Mouse (Mus musculus): ENCODE data around the gene Dysf. TPM values are rescaled to one million over a fixed set of nuclear protein-coding genes. Genes with fewer than 3 reads are reported as not detected.
"Not testable (repeated sequence)": the region's sequence is repeated elsewhere in the genome, so short reads cannot be mapped to it uniquely, and the experiment has no call there.

The Dysf gene
- polyA plus RNA-seq, 1 experiment from 2014 or later: 5.4 TPM

DNA sequence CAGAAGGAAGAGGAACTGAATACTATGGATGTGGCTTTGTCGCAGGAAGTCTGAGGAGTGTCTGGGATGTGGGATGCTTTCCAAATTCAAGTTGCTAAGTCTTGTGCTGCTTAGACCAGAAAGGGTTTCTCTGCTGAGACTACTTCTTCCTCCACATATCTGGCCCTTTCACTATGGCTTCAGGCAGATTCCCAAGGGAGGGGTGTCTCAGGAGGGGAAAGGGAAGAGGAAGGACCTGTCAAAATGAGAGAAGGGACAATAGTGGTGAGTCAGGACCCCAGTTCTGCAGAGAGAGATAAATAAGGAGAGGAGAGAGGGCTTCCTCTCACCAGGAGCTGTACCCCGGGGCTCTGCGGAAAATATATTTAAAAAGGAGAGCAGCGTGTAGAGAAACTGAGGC lies 11.6 kb downstream of the Dysf start:
- H3K4me3 ChIP-seq: no peak overlapping the region
- peaks cover 39% of the 10 kb centered on the region for H3K27me3 ChIP-seq (ENCODE audit: insufficient read depth, poor library complexity, severe bottlenecking)
- WGBS: 78% methylated on average over 4 of the region's 4 CpGs
- peaks cover 11% of the 10 kb centered on the region for H3K4me1 ChIP-seq (replicated peaks)
- no peak for DNase-seq (ENCODE audit: low spot score)
- H3K9me3 ChIP-seq: no peaks in the 10 kb centered on the region
- no peak overlapping the region for H3K27ac ChIP-seq
- H3K36me3 ChIP-seq: no peaks in the 10 kb centered on the region

DNA sequence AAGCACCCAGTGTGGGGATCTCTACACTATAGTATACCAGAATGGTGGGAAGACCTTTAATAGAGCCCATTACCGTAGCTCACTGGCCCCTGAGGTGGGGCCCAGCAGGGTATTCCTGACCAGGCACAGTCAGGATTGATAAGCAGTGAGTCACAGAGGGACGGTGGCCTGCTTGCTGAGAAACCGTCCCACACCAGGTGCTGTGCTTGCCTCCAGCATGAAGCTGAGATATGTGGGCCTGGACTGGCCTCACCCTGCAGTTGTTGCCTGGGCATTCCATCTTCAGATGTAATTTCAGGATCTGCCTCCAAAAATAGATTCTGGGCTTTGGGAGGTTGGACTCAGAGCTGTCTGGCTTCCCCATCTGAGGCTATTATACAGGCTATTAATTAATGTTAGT lies 13.6 kb downstream of the Dysf start:
- H3K9me3 ChIP-seq: no peaks in the 10 kb centered on the region
- no peak for DNase-seq (ENCODE audit: low spot score)
- peaks cover 39% of the 10 kb centered on the region for H3K27me3 ChIP-seq (ENCODE audit: insufficient read depth, poor library complexity, severe bottlenecking)
- WGBS: 78% methylated on average over 3 of the region's 3 CpGs
- H3K4me1 ChIP-seq (replicated peaks): peaks cover 11% of the 10 kb centered on the region
- H3K27ac ChIP-seq: no peak overlapping the region
- H3K4me3 ChIP-seq: no peak overlapping the region
- no peaks in the 10 kb centered on the region for H3K36me3 ChIP-seq

DNA sequence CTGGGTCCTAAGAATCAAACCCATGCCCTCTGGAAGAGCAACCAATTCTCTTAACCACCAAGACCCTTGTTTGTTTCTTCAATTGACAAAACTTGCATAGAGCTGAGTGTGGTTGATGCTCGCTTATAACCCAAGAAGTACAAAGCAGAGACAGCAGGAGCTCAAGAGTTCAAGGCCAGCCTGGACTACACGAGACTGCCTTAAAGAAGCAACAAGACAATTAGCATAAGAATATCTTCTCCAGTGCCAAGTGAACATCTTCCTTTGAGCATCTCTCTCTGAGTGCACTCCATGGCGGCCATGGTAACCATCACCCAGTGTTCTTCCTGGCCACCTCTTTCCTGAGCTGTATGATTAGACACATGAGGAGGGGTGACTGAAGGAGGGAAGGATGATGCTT lies 17.2 kb downstream of the Dysf start:
- Histone ChIP-seq H3K4me3 (no peak overlapping the region), H3K27me3 (ENCODE audit: insufficient read depth, poor library complexity, severe bottlenecking) (peaks cover 9% of the 10 kb centered on the region), H3K27ac (no peak overlapping the region), H3K36me3 (no peaks in the 10 kb centered on the region), H3K4me1 (replicated peaks) (no peaks in the 10 kb centered on the region), H3K9me3 (no peaks in the 10 kb centered on the region)
- DNase-seq (ENCODE audit: low spot score): no peak
- WGBS: 72% methylated on average over 3 of the region's 3 CpGs

DNA sequence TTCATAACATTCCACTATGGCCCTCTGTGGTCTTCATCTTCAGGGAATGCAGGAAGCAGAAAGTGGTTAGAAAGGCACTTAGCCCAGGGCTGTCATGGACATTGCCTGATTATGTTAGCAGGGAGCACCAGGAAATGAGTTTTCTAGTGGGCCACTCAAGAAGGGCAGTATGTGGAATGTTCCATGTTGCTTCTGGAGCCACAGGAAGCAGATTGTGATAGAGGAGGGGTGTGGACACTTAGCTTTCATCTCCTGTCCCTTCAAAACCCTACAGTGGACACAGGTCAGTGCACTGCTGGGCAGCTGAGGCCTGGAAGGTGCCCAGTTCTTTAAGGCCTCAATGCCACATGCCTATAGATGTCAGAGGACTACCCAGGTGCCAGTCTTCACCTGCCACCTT lies 20.4 kb downstream of the Dysf start:
- H3K27me3 ChIP-seq (ENCODE audit: insufficient read depth, poor library complexity, severe bottlenecking): no peaks in the 10 kb centered on the region
- H3K27ac ChIP-seq: no peak overlapping the region
- H3K36me3 ChIP-seq: no peaks in the 10 kb centered on the region
- no peak for DNase-seq (ENCODE audit: low spot score)
- H3K4me3 ChIP-seq: no peak overlapping the region
- H3K9me3 ChIP-seq: no peaks in the 10 kb centered on the region
- H3K4me1 ChIP-seq (replicated peaks): no peaks in the 10 kb centered on the region

DNA sequence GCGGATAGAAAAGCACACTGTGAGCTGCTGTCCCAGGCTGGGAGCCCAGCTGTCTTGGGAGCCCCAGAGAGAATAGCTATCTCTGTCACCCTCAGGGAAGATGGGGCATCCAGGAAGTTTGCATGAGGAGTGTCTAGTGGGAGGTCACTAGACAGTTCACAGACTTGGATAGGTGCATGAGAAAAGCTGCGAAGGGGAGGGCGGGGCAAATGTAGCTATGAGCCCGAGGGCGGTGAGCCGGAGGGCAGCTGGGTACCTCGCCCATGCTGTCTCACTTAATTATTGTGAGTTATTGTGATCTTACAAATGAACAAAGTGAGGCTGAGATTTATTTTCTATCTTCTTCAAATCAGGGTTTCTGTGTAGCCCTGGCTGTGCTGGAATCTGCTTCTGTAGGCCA lies 21.4 kb downstream of the Dysf start:
- DNase-seq (ENCODE audit: low spot score): no peak
- Histone ChIP-seq H3K9me3 (no peaks in the 10 kb centered on the region), H3K27me3 (ENCODE audit: insufficient read depth, poor library complexity, severe bottlenecking) (no peaks in the 10 kb centered on the region), H3K36me3 (no peaks in the 10 kb centered on the region), H3K27ac (no peak overlapping the region), H3K4me1 (replicated peaks) (no peaks in the 10 kb centered on the region), H3K4me3 (no peak overlapping the region)
- WGBS: 94% methylated on average over 7 of the region's 7 CpGs

DNA sequence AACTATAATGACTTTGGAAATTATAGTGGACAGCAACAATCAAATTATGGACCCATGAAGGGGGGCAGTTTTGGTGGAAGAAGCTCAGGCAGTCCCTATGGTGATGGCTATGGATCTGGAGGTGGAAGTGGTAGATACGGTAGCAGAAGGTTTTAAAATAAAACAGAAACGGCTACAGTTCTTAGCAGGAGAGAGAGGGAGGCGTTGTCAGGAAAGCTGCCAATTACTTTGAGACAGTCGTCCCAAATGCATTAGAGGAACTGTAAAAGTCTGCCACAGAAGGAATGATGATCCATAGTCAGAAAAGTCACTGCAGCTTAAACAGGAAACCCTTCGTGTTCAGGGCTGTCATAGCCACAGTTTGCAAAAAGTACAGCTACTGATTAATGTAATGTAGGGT lies 24.1 kb downstream of the Dysf start:
- 84% methylated on average over 5 of the region's 5 CpGs for WGBS
- not testable (repeated sequence) for H3K27me3 ChIP-seq (ENCODE audit: insufficient read depth, poor library complexity, severe bottlenecking); H3K4me1 ChIP-seq (replicated peaks); H3K9me3 ChIP-seq; DNase-seq (ENCODE audit: low spot score); H3K36me3 ChIP-seq; H3K4me3 ChIP-seq; H3K27ac ChIP-seq

DNA sequence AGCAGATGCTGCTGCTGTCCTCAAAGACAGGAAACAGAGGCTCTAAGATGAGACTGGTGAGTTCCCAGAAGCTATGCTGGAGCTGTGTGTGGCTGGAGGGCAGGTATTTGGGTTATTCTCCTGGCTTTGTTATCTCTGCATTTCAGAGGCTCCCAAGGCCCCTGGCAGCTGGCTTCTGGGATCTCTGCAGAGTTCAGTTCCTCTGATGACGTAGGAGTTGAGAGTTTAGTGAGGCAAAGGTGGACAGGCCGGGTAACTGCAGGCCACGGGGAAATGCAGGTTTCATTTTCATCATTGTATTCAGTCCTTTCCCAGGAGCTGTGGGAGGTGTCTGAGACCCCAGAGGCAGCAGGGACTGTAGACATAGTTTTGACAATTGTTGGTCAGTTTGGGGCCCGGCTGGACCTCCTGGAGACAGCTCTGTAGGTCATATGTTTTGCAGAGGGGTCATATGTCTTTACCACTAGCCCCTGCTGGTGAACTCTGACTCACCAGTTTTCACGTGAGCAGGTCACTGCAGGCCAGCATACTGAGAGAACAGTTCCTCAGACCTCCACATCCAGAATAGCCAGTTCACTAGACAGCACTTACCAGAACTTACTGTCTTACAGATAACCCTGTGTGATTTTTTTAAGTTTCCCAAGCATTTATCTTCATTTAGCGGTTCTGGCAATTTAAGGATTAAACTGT lies 35.0 kb downstream of the Dysf start:
- no peaks in the 10 kb centered on the region for H3K9me3 ChIP-seq
- no peaks in the 10 kb centered on the region for H3K36me3 ChIP-seq
- no peak overlapping the region for H3K4me3 ChIP-seq
- H3K27ac ChIP-seq: no peak overlapping the region
- 0 out of 2 replicates have a peak, but pooled peaks cover 4% of the 10 kb centered on the region for H3K4me1 ChIP-seq (replicated peaks)
- DNase-seq (ENCODE audit: low spot score): no peak
- WGBS: 59% methylated on average over 6 of the region's 6 CpGs
- no peaks in the 10 kb centered on the region for H3K27me3 ChIP-seq (ENCODE audit: insufficient read depth, poor library complexity, severe bottlenecking)

DNA sequence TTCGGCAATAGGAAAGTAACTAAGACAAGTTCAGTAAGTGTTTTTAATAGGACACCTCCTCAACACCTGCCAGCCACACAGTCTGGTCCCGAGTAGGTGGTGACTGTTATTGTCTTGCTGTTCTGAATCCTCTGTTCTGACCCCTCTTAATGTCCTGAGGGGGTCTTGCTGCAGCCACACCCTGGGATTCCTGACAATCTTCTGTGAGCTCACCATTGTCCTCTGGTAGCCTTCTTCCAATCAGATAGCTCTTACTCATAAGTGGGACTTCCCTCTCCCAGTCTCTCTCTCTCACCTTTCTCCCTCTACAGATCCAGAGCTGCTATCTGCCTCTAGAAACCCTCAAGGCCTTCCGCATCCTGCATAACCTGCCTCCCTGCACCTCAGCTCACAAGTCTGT lies 36.3 kb downstream of the Dysf start:
- Histone ChIP-seq H3K4me3 (no peak overlapping the region), H3K4me1 (replicated peaks) (0 out of 2 replicates have a peak, but pooled peaks cover 4% of the 10 kb centered on the region), H3K27ac (no peak overlapping the region), H3K36me3 (no peaks in the 10 kb centered on the region), H3K27me3 (ENCODE audit: insufficient read depth, poor library complexity, severe bottlenecking) (no peaks in the 10 kb centered on the region), H3K9me3 (no peaks in the 10 kb centered on the region)
- DNase-seq (ENCODE audit: low spot score): no peak
- WGBS: 89% methylated on average over 3 of the region's 3 CpGs

DNA sequence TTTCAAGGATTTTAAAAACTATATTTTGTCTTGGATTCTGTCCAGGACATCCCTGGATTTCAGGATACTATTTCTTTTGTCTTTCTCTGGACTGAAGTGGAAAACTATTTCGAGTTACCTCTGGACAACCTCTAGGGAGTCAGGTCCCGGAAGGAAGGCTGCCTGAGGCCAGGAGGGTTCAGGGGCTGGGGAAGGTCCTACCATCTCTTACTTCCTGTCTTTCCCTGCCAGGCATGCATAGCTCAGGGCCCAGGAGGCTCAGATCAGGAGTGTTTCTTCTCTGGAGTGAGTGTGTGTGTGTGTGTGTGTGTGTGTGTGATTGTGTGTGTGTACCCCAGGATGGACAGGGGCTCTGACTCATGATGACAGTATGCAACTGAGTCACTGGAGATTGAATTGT lies 40.5 kb downstream of the Dysf start:
- WGBS: 78% methylated on average over 2 of the region's 2 CpGs
- DNase-seq (ENCODE audit: low spot score): no peak
- Histone ChIP-seq H3K9me3 (no peaks in the 10 kb centered on the region), H3K36me3 (no peaks in the 10 kb centered on the region), H3K27me3 (ENCODE audit: insufficient read depth, poor library complexity, severe bottlenecking) (no peaks in the 10 kb centered on the region), H3K4me1 (replicated peaks) (peaks cover 8% of the 10 kb centered on the region; the same call in 1 of the 2 replicates), H3K4me3 (no peak overlapping the region), H3K27ac (no peak overlapping the region)

DNA sequence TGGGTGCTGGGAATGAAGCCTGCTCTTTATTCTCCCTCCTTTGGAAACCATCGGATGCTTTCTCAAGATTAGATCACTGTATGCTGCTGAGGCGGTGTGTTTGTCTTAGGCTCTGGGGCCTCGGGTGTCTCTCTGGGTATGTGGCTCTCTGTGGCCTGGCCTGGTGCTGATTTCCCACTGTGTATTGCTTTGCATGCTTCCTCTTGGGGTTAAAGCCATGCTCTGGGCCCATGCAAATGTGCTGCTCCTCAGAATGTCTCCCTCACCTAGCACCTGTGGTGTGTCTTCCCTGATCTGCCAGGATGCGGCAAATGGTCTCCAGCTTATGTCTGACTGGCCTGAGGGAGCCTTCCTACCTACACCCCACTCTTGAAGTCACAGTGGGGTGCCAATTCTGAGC lies 41.8 kb downstream of the Dysf start:
- WGBS: 92% methylated on average over 4 of the region's 4 CpGs
- no peaks in the 10 kb centered on the region for H3K36me3 ChIP-seq
- no peaks in the 10 kb centered on the region for H3K9me3 ChIP-seq
- H3K4me1 ChIP-seq (replicated peaks): peaks cover 8% of the 10 kb centered on the region; the same call in 1 of the 2 replicates
- H3K27ac ChIP-seq: peak overlapping the region; percentile 29; the same call in 1 of the 2 replicates
- H3K4me3 ChIP-seq: no peak overlapping the region
- no peak for DNase-seq (ENCODE audit: low spot score)
- no peaks in the 10 kb centered on the region for H3K27me3 ChIP-seq (ENCODE audit: insufficient read depth, poor library complexity, severe bottlenecking)

DNA sequence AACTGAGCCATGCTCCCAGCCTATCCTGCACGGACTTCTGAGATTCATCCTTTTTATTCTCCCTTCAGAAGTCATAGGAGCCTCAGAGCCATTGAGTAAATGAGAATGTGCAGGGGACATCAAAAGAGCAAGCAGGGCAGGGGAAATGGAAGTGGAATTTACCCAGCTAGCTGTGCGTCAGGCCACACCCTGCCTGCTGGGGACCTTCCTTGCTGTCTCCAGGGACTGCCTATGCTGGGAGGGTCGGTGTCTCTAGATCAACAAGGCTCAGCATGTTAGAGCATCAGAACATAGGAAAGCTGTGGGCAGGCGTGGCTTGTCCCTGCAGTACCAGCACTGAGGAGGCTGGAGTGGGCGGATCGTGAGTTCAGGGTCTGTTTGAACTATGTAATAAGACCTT lies 42.6 kb downstream of the Dysf start:
- no peak for DNase-seq (ENCODE audit: low spot score)
- Histone ChIP-seq H3K27ac (0 out of 2 replicates have a peak overlapping the region, but pooled peaks have one; percentile 35), H3K9me3 (no peaks in the 10 kb centered on the region), H3K4me3 (no peak overlapping the region), H3K36me3 (no peaks in the 10 kb centered on the region), H3K4me1 (replicated peaks) (peaks cover 8% of the 10 kb centered on the region; the same call in 1 of the 2 replicates), H3K27me3 (ENCODE audit: insufficient read depth, poor library complexity, severe bottlenecking) (no peaks in the 10 kb centered on the region)
- WGBS: 54% methylated on average over 6 of the region's 6 CpGs

DNA sequence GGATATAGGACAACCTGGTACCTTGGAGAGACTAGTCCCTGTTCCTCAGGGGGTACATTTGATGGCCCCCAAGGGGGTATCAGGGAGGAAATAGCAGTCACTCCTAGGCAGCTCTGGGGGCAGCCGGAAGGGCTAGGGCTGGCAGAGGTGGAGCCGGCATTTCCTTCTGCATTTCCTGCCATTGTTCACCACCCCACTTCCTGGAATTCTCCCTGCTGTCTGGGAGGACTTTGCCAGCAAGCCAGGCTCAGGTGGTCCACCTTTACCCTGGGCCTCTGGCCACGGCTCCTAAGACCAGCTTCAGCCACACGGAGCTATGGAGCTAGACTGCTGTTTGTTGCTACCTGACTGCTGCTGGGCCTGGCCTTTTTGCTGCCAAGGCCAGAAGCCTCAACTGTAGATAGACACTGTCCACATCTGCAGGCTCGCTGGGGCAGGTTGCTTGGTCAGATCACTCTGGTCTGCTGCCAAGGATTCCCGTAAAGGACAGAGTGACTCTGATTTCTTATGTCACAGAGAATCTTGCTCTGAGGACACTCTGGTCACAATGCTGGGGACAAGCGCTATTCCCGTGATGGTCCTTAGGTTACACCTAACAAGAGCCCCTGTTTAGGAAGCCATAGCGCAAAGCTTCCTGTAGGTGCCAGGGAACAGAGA lies 45.6 kb downstream of the Dysf start:
- 89% methylated on average over 9 of the region's 9 CpGs for WGBS
- Histone ChIP-seq H3K4me3 (no peak overlapping the region), H3K9me3 (no peaks in the 10 kb centered on the region), H3K27me3 (ENCODE audit: insufficient read depth, poor library complexity, severe bottlenecking) (no peaks in the 10 kb centered on the region), H3K4me1 (replicated peaks) (peaks cover 8% of the 10 kb centered on the region; the same call in 1 of the 2 replicates), H3K36me3 (no peaks in the 10 kb centered on the region), H3K27ac (peak overlapping the region; percentile 50)
- DNase-seq (ENCODE audit: low spot score): no peak

DNA sequence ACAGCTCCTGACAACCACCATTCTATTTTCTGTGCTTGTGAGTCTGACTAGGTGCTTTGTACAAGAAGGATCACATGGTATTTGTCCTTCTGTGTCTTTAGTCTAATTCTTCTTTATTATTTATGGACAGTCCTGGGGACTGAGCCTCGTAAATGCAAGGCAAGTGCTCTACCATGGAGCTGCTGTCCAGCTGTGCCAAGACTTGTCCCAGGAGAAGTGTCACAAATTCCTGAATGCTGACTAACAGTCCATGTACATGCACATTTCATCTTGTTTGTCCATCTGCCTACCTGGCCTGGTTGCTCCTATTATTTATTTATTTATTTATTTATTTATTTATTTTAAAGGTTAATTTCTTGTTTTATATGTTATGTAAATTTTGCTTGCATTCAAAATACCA lies 47.2 kb downstream of the Dysf start:
- no peaks in the 10 kb centered on the region for H3K27me3 ChIP-seq (ENCODE audit: insufficient read depth, poor library complexity, severe bottlenecking)
- DNase-seq (ENCODE audit: low spot score): no peak
- H3K27ac ChIP-seq: no peak overlapping the region
- H3K9me3 ChIP-seq: no peaks in the 10 kb centered on the region
- peaks cover 7% of the 10 kb centered on the region; the same call in 1 of the 2 replicates for H3K4me1 ChIP-seq (replicated peaks)
- H3K4me3 ChIP-seq: no peak overlapping the region
- 67% methylated on average over 1 of the region's 1 CpGs for WGBS
- no peaks in the 10 kb centered on the region for H3K36me3 ChIP-seq

Data from hindbrain, embryonic 10.5 days (tissue).